Mouse (Mus musculus): ENCODE data around the gene Lamtor4. TPM values are rescaled to one million over a fixed set of nuclear protein-coding genes. Genes with fewer than 3 reads are reported as not detected.

Lamtor4 gene
- total and polyA plus RNA-seq, 2 experiments from 2014 or later, result 79.6 to 99.8 TPM

DNA sequence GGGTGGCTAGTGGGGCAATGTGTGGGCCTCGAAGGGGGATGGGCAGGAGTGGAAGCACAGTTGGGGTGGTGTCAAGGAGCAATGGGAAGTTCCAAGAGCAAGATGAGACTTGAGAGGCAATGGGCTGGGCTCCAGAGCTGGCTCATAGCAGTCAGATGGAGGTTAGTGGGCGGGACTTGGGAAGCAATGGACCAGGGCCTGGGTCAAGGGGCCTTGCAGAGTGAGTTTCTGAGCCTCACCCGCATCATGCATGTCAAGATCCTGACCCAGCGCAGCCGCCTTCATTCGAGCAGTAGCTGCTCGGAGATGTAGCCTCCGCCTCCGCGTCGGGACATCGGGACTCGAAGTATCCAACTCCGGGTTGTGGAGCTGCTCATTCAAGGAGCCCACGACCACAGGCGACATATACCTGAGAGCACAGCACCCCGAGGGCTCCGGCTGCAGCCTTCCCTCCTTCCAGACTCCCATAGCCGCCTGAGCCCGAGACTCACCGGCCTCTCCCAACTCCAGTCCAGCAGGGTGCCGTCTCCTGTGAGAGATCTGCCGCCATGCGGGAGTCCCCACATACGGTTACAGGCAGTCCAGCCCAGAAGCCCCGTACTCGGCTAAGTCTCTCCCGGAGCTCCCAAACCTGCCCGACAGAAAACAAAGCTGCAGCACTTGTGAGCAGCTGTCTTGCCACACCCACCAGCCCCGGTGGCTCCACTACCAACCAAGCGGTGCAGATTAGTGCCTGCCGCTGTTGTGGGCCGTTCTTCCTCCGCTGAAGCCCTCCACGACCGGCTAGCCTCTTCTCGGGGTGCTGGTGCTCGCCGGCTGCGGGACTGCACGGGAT, 20.2 kb downstream of the Lamtor4 start:
- Histone ChIP-seq H3K9me3 (ENCODE audit: low read length) (no peaks in the 10 kb centered on the region), H3K27ac (ENCODE audit: low read depth, low read length) (no peak overlapping the region), H3K4me2 (ENCODE audit: low read depth, low read length, poor library complexity, severe bottlenecking) (peak overlapping the region; percentile 57), H3K4me1 (ENCODE audit: insufficient read depth, low read length) (no peaks in the 10 kb centered on the region; the same call in 1 of the 2 replicates), H3K27me3 (ENCODE audit: insufficient read depth, low read length) (no peaks in the 10 kb centered on the region), H3K4me3 (ENCODE audit: low read depth, low read length) (peak overlapping the region; percentile 25), H3K36me3 (ENCODE audit: insufficient read depth, low read length) (peaks cover 4% of the 10 kb centered on the region), H3K9ac (replicated peaks; ENCODE audit: low read length, poor library complexity, severe bottlenecking) (peak overlapping the region; percentile 51)
- no peak for TF ChIP-seq CTCF (IDR thresholded peaks at IDR 0.05)
- ATAC-seq (ENCODE audit: low FRiP score) (no peak), DNase-seq (ENCODE audit: low spot score) (no peak)
- 15% methylated on average over 41 of the region's 41 CpGs for WGBS

DNA sequence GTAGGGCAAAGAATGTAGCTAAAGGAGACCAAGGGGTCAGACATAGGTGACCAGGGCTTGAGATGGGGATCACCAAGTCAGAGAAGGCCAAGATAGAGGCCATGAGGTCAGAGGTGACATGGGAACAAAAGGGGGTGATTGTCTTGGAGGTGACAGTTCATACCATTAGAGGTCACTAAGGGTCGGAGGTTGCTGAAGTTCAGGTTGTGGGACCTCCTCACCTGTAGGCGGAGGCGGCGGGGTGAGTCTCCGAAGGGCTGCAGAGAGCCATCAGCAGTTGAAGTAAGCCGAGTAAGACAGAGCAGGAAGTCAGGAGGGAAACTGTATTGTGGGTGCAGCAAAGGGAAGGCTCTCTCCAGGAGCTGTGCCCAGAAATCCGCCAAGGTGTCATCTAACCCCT, 22.7 kb downstream of the Lamtor4 start:
- 88% methylated on average over 7 of the region's 7 CpGs for WGBS
- peaks cover 4% of the 10 kb centered on the region for H3K36me3 ChIP-seq (ENCODE audit: insufficient read depth, low read length)
- H3K4me1 ChIP-seq (ENCODE audit: insufficient read depth, low read length), result no peaks in the 10 kb centered on the region; the same call in 1 of the 2 replicates
- no peak for TF ChIP-seq CTCF (IDR thresholded peaks at IDR 0.05)
- peak overlapping the region; percentile 66; the same call in 1 of the 2 replicates for H3K4me2 ChIP-seq (ENCODE audit: low read depth, low read length, poor library complexity, severe bottlenecking)
- H3K27ac ChIP-seq (ENCODE audit: low read depth, low read length), result no peak overlapping the region
- H3K9ac ChIP-seq (replicated peaks; ENCODE audit: low read length, poor library complexity, severe bottlenecking), result no peak overlapping the region
- ATAC-seq (ENCODE audit: low FRiP score), result no peak
- no peaks in the 10 kb centered on the region for H3K27me3 ChIP-seq (ENCODE audit: insufficient read depth, low read length)
- no peak for DNase-seq (ENCODE audit: low spot score)
- H3K4me3 ChIP-seq (ENCODE audit: low read depth, low read length), result no peak overlapping the region; the same call in 1 of the 2 replicates
- H3K9me3 ChIP-seq (ENCODE audit: low read length), result no peaks in the 10 kb centered on the region

DNA sequence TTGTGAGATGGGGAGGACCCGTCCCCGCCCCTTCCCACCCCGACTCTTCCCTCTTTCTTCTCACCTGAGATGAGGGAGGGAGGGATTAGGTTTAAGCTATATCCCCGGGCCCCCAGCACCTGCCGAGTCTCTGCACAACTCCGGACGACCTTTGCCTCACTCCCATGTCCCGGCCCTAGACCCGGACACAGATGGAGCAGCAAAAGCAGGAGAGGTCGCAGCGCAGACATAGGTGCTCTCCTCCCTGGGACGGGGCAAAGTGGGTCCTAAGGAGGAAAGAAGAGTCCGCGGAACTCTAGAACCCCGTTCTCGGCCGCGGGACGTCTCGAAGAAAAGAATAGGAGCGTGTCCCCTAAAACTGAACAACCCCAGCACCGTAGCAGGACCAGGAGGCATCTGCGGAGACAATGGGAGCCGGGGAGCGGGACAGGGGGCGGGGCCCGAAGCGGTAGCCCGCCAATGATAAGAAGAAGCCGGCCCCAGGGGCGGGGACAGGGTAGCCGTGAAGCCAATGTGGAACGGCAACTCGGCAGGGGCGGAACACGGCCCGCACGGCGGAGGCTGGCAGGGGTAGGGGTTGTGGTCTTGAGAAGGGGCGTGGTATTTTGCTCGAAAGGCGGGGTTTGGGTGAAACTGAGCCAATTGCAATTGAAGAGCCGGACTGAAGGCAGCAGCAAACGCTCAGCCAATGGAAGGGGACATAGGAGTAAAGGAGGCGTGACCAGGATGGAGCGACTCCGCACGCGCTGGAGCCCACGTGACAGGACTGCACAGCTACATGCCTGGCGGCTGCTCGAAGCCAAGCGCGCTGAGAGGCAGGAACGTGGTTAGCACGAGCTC, 24.5 kb downstream of the Lamtor4 start, which contains the start of the genes Gm43720, Gpc2 and Stag3:
Gene Gm43720, minus strand, starts transcription at position 374 of the 840 bp plus-strand sequence.
Gene Gpc2, minus strand, starts transcription at position 421 of the 840 bp plus-strand sequence.
Gene Stag3, plus strand, starts transcription at position 656 of the 840 bp plus-strand sequence.
- DNase-seq (ENCODE audit: low spot score) (peak; percentile 99), ATAC-seq (ENCODE audit: low FRiP score) (peak; percentile 98)
- H3K9ac ChIP-seq (replicated peaks; ENCODE audit: low read length, poor library complexity, severe bottlenecking), result peak within 1 kb of the TSS; percentile 64
- H3K4me3 ChIP-seq (ENCODE audit: low read depth, low read length), result peak within 1 kb of the TSS; percentile 58
- WGBS, result under 1% methylated on average over 55 of the region's 56 CpGs
- no peaks in the 10 kb centered on the region for H3K27me3 ChIP-seq (ENCODE audit: insufficient read depth, low read length)
- peak within 1 kb of the TSS; percentile 66 for H3K4me2 ChIP-seq (ENCODE audit: low read depth, low read length, poor library complexity, severe bottlenecking)
- H3K36me3 ChIP-seq (ENCODE audit: insufficient read depth, low read length), result no peaks in the 10 kb centered on the region; the same call in 1 of the 2 replicates
- no peaks in the 10 kb centered on the region; the same call in 1 of the 2 replicates for H3K4me1 ChIP-seq (ENCODE audit: insufficient read depth, low read length)
- TF ChIP-seq CTCF (IDR thresholded peaks at IDR 0.05), result no peak
- H3K9me3 ChIP-seq (ENCODE audit: low read length), result no peaks in the 10 kb centered on the region
- 0 out of 2 replicates have a peak within 1 kb of the TSS, but pooled peaks have one; percentile 19 for H3K27ac ChIP-seq (ENCODE audit: low read depth, low read length)

DNA sequence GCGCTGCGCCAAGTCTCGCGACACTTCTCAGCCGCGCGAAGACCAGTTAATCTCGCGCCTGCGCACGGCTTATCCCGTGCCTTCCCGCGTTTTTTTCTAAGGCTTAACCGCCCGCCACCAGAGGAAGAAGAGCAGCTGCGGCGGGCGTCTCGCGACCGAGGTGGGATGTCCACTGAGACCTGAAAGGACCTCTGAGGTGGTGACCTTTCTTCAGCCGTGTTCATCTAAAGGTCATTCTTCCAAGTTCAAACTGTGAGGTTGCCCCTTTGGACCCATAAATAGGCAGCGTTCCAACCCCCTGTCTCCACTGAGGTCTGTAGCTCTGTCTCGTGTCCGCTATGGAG, 25.1 kb downstream of the Lamtor4 start:
- WGBS, result 24% methylated on average over 26 of the region's 26 CpGs
- TF ChIP-seq CTCF (IDR thresholded peaks at IDR 0.05), result no peak
- Histone ChIP-seq H3K4me3 (ENCODE audit: low read depth, low read length) (peak overlapping the region; percentile 58), H3K27me3 (ENCODE audit: insufficient read depth, low read length) (no peaks in the 10 kb centered on the region), H3K27ac (ENCODE audit: low read depth, low read length) (no peak overlapping the region), H3K9ac (replicated peaks; ENCODE audit: low read length, poor library complexity, severe bottlenecking) (no peak overlapping the region), H3K9me3 (ENCODE audit: low read length) (no peaks in the 10 kb centered on the region), H3K4me2 (ENCODE audit: low read depth, low read length, poor library complexity, severe bottlenecking) (peak overlapping the region; percentile 66), H3K4me1 (ENCODE audit: insufficient read depth, low read length) (no peaks in the 10 kb centered on the region; the same call in 1 of the 2 replicates), H3K36me3 (ENCODE audit: insufficient read depth, low read length) (no peaks in the 10 kb centered on the region; the same call in 1 of the 2 replicates)
- ATAC-seq (ENCODE audit: low FRiP score), result no peak
- no peak for DNase-seq (ENCODE audit: low spot score)

DNA sequence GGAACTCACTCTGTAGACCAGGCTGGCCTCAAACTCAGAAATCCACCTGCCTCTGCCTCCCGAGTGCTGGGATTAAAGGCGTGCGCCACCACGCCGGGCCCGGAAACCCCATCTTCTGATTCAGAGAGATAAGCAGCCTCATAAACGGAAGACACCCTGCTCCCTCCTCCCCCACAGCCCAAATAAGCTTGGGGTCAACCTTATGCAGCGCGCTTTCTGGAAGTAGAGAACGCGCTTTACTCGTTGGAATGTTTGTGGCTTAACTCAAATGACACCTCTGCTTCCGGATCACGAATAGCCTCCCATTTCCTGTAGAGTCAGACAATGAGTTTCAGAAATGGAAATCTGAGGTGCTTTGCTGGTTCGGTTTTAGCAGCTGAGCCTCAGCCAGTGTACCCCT, 25.5 kb downstream of the Lamtor4 start:
- TF ChIP-seq CTCF (IDR thresholded peaks at IDR 0.05), result no peak
- Histone ChIP-seq H3K9ac (replicated peaks; ENCODE audit: low read length, poor library complexity, severe bottlenecking) (no peak overlapping the region), H3K4me1 (ENCODE audit: insufficient read depth, low read length) (no peaks in the 10 kb centered on the region; the same call in 1 of the 2 replicates), H3K36me3 (ENCODE audit: insufficient read depth, low read length) (no peaks in the 10 kb centered on the region; the same call in 1 of the 2 replicates), H3K27me3 (ENCODE audit: insufficient read depth, low read length) (no peaks in the 10 kb centered on the region), H3K9me3 (ENCODE audit: low read length) (no peaks in the 10 kb centered on the region), H3K27ac (ENCODE audit: low read depth, low read length) (no peak overlapping the region), H3K4me3 (ENCODE audit: low read depth, low read length) (peak overlapping the region; percentile 58; the same call in 1 of the 2 replicates), H3K4me2 (ENCODE audit: low read depth, low read length, poor library complexity, severe bottlenecking) (peak overlapping the region; percentile 66)
- WGBS, result 95% methylated on average over 15 of the region's 15 CpGs
- ATAC-seq (ENCODE audit: low FRiP score), result no peak
- no peak for DNase-seq (ENCODE audit: low spot score)

Measured in midbrain, postnatal 0 days (tissue).